Mouse (Mus musculus): ENCODE data around the gene Dgki.

Gene Dgki
- long read RNA-seq, experiment 1, partial matches to known transcripts: 1 of 6 reads
- long read RNA-seq, experiment 1, other reads (novel, unspliced or antisense): 5 of 6 reads
- long read RNA-seq, experiment 2, partial matches to known transcripts: 0 of 3 reads
- long read RNA-seq, experiment 2, other reads (novel, unspliced or antisense): 3 of 3 reads

GRCm38 (mm10) chr6:37299562-37300390 lies at the start of gene Dgki:
TSS of gene Dgki (minus strand) at chr6:37300184.
- intact Hi-C loops (cut with DNase I): no loop called here

- intact Hi-C loops (cut with DNase I): no loop called here
Observed at GRCm38 (mm10) chr6:37347606-37348005, 47.6 kb upstream of the Dgki start.

GRCm38 (mm10) chr6:37338055-37338454 lies 38.1 kb upstream of the Dgki start:
- intact Hi-C loops (cut with DNase I): no loop called here

- intact Hi-C loops (cut with DNase I): no loop called here
Observed at GRCm38 (mm10) chr6:37336831-37337260, 36.9 kb upstream of the Dgki start.

- intact Hi-C loops (cut with DNase I): no loop called here
Observed at GRCm38 (mm10) chr6:37336381-37336780, 36.4 kb upstream of the Dgki start.

GRCm38 (mm10) chr6:37332846-37333245 lies 32.9 kb upstream of the Dgki start:
- intact Hi-C loops (cut with DNase I): no loop called here

- intact Hi-C loops (cut with DNase I): loop anchor here (5.0 kb wide), 1 partner anchor 63 kb away; no protein-coding TSS in a partner anchor
Observed at GRCm38 (mm10) chr6:37329901-37330864, 30.2 kb upstream of the Dgki start.

- intact Hi-C loops (cut with DNase I): loop anchor here (5.0 kb wide), 1 partner anchor 62 kb away; no protein-coding TSS in a partner anchor
Observed at GRCm38 (mm10) chr6:37329376-37329775, 29.4 kb upstream of the Dgki start.

- intact Hi-C loops (cut with DNase I): loop anchor here (5.0 kb wide), 1 partner anchor 61 kb away; no protein-coding TSS in a partner anchor
Observed at GRCm38 (mm10) chr6:37328671-37329070, 28.7 kb upstream of the Dgki start.

GRCm38 (mm10) chr6:37327519-37327918 lies 27.5 kb upstream of the Dgki start:
- intact Hi-C loops (cut with DNase I): loop anchor here (5.0 kb wide), 1 partner anchor 60 kb away; no protein-coding TSS in a partner anchor

GRCm38 (mm10) chr6:37326603-37326955 lies 26.6 kb upstream of the Dgki start:
- intact Hi-C loops (cut with DNase I): loop anchor here (5.0 kb wide), 1 partner anchor 59 kb away; no protein-coding TSS in a partner anchor

- intact Hi-C loops (cut with DNase I): loop anchor here (5.0 kb wide), 1 partner anchor 59 kb away; no protein-coding TSS in a partner anchor
Observed at GRCm38 (mm10) chr6:37325906-37326602, 26.1 kb upstream of the Dgki start.

- intact Hi-C loops (cut with DNase I): loop anchor here (5.0 kb wide), 1 partner anchor 58 kb away; no protein-coding TSS in a partner anchor
Observed at GRCm38 (mm10) chr6:37325076-37325475, 25.1 kb upstream of the Dgki start.

- intact Hi-C loops (cut with DNase I): no loop called here
Observed at GRCm38 (mm10) chr6:37322641-37323040, 22.7 kb upstream of the Dgki start.

GRCm38 (mm10) chr6:37322088-37322487 lies 22.1 kb upstream of the Dgki start:
- intact Hi-C loops (cut with DNase I): no loop called here

- intact Hi-C loops (cut with DNase I): loop anchor here (10.0 kb wide), 1 partner anchor 223 kb away; no protein-coding TSS in a partner anchor
Observed at GRCm38 (mm10) chr6:37317904-37318303, 17.9 kb upstream of the Dgki start.

- intact Hi-C loops (cut with DNase I): loop anchor here (10.0 kb wide), 1 partner anchor 221 kb away; no protein-coding TSS in a partner anchor
Observed at GRCm38 (mm10) chr6:37315440-37315839, 15.5 kb upstream of the Dgki start.

- intact Hi-C loops (cut with DNase I): loop anchor here (10.0 kb wide), 1 partner anchor 216 kb away; no protein-coding TSS in a partner anchor
Observed at GRCm38 (mm10) chr6:37310601-37311000, 10.6 kb upstream of the Dgki start.

- intact Hi-C loops (cut with DNase I): no loop called here
Observed at GRCm38 (mm10) chr6:37306616-37307015, 6.6 kb upstream of the Dgki start.

- intact Hi-C loops (cut with DNase I): no loop called here
Observed at GRCm38 (mm10) chr6:37300492-37300891, 508 bp upstream of the Dgki start.
